Mouse (Mus musculus): Measurements from ENCODE around the gene Chmp6. TPM values are rescaled to one million over a fixed set of nuclear protein-coding genes. Genes with fewer than 3 reads are reported as not detected.

The Chmp6 gene
- polyA plus RNA-seq, 1 experiment from 2014 or later: 104 TPM

DNA sequence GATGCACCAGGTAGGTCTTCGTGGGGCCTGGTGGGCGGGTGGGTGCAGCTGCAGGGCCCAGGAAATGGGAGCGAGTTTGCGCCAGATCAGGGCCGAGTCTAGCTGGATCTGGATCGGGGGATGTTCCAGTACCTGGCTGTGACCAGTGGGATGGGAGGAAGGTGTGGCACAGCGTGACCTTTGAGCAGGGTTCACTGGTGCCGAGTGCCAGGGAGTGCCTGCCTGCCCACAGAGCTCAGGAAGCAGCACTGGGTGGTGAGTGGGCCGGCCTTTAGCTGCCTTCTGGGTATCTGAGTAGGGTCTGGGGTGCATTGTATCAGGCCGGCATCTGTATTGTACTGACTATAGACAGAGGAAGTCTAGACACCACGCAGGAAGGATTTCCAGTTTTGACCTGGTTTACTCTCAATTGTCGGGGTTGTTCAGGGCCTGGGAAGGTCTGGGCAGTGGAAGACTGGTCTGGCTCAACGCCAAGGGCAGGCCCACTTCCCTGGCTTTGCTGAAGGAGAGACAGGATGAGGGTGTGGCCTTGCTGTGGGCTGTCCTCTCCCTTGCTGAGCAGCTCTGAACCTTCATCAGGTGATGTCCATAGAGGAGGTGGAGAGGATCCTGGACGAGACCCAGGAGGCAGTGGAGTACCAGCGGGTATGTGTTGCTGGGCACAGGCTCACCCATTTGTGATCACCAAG lies 3.0 kb downstream of the Chmp6 start:
- Histone ChIP-seq H3K9me3 (ENCODE audit: low read depth, low read length) (no peaks in the 10 kb centered on the region), H3K4me3 (ENCODE audit: low read depth, low read length) (no peak overlapping the region), H3K4me1 (ENCODE audit: insufficient read depth) (peaks cover 9% of the 10 kb centered on the region), H3K36me3 (ENCODE audit: insufficient read depth) (peaks cover 44% of the 10 kb centered on the region), H3K27ac (ENCODE audit: low read depth) (0 out of 2 replicates have a peak overlapping the region, but pooled peaks have one; percentile 12), H3K27me3 (ENCODE audit: insufficient read depth, low read length) (no peaks in the 10 kb centered on the region), H3K9ac (no peak overlapping the region; the same call in 1 of the 2 replicates), H3K4me2 (peak overlapping the region; percentile 70; the same call in 1 of the 2 replicates)
- whole genome bisulfite sequencing: 76% methylated on average over 15 of the region's 15 CpGs
- peak; percentile 30; the same call in 1 of the 2 replicates for ATAC-seq (ENCODE audit: insufficient read depth)
- peak; percentile 77 for DNase-seq
- no peak for TF ChIP-seq CTCF (IDR thresholded peaks at IDR 0.05; ENCODE audit: low read depth)

DNA sequence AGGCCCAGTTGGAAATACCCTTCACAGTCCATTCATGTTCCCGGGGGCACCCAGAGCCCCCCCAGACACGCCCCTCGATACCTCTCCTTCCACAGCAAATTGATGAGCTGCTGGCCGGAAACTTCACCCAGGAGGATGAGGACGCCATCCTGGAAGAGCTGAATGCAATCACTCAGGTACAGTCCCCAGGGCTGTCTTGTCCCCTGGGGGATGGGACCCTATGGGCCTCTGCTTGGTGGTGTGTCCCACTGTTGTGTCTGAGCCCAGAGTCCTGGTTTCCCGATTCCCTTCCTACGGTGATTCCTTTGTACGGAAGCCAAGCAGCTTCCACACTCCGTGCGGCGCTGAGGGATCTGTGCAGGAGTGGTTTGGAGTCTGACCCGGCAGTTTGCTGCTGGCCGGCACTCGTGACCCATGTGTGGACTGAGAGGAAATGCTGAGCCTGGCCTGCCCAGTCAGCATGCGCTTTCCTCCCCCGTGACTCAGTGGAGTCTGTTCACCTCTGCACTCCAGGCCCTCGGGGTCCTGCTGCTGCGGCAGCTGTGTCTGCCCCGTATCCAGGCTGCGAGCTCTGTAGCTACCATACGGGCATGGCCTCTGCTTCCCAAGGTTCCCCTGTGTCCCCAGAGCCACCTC lies 3.7 kb downstream of the Chmp6 start:
- peaks cover 9% of the 10 kb centered on the region for H3K4me1 ChIP-seq (ENCODE audit: insufficient read depth)
- no peak overlapping the region for H3K4me3 ChIP-seq (ENCODE audit: low read depth, low read length)
- H3K27me3 ChIP-seq (ENCODE audit: insufficient read depth, low read length): no peaks in the 10 kb centered on the region
- no peaks in the 10 kb centered on the region for H3K9me3 ChIP-seq (ENCODE audit: low read depth, low read length)
- H3K4me2 ChIP-seq: 0 out of 2 replicates have a peak overlapping the region, but pooled peaks have one; percentile 12
- 0 out of 2 replicates have a peak overlapping the region, but pooled peaks have one; percentile 12 for H3K27ac ChIP-seq (ENCODE audit: low read depth)
- peaks cover 44% of the 10 kb centered on the region for H3K36me3 ChIP-seq (ENCODE audit: insufficient read depth)
- no peak for ATAC-seq (ENCODE audit: insufficient read depth)
- TF ChIP-seq CTCF (IDR thresholded peaks at IDR 0.05; ENCODE audit: low read depth): no peak
- DNase-seq: no peak
- no peak overlapping the region for H3K9ac ChIP-seq
- whole genome bisulfite sequencing: 88% methylated on average over 21 of the region's 21 CpGs

DNA sequence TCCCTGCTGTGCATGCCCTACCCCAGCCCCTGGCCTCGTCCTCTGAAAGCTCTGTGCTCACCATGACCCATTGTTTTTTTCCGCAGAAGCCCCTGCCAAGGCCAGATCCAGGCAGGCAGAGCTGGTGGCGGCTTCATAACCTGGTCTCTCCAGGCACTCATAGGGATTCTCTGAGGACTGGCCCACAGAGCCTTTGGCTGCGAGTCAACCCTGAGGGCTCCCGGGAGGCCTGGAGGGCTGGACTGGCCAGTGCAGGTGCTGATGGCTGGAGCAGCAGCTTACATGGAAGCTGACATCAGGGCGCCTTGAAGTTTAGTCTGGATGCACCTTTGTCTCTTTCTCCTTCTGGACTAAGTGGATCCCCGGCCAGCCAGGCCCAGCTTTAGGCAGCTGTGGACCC lies 5.3 kb downstream of the Chmp6 start:
- Histone ChIP-seq H3K9me3 (ENCODE audit: low read depth, low read length) (no peaks in the 10 kb centered on the region), H3K4me1 (ENCODE audit: insufficient read depth) (no peaks in the 10 kb centered on the region), H3K36me3 (ENCODE audit: insufficient read depth) (peaks cover 44% of the 10 kb centered on the region), H3K4me2 (no peak overlapping the region), H3K27ac (ENCODE audit: low read depth) (no peak overlapping the region), H3K9ac (no peak overlapping the region), H3K27me3 (ENCODE audit: insufficient read depth, low read length) (no peaks in the 10 kb centered on the region), H3K4me3 (ENCODE audit: low read depth, low read length) (no peak overlapping the region)
- DNase-seq (no peak), ATAC-seq (ENCODE audit: insufficient read depth) (no peak)
- no peak for TF ChIP-seq CTCF (IDR thresholded peaks at IDR 0.05; ENCODE audit: low read depth)
- WGBS: 89% methylated on average over 7 of the region's 7 CpGs

- WGBS: 84% methylated on average over 4 of the region's 4 CpGs
These were observed 6.2 kb downstream of the Chmp6 start for GRCm38 (mm10) chr11:119919432-119919831.

DNA sequence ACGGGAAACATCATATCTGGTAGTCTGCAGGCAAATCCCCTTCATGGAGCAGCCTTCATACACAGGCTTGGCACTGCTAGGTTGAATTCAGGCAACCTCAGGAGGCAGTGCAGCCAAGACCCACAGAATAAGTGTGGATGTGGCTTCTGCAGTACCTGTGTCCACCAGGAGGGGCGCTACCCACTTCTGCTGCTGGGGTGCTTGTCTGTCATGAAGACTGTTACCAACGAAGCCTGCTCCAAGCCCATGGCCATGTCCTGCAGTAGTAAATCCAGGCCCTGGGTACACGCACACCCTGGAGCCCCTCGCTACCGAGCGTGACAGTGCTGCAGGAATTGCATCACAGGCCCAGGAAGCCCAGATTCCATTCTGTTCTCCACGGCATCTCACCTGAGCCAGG lies 6.7 kb downstream of the Chmp6 start:
- ATAC-seq (ENCODE audit: insufficient read depth): no peak
- Histone ChIP-seq H3K36me3 (ENCODE audit: insufficient read depth) (peaks cover 44% of the 10 kb centered on the region), H3K4me1 (ENCODE audit: insufficient read depth) (no peaks in the 10 kb centered on the region), H3K27ac (ENCODE audit: low read depth) (no peak overlapping the region), H3K27me3 (ENCODE audit: insufficient read depth, low read length) (no peaks in the 10 kb centered on the region), H3K4me2 (no peak overlapping the region), H3K4me3 (ENCODE audit: low read depth, low read length) (no peak overlapping the region), H3K9me3 (ENCODE audit: low read depth, low read length) (no peaks in the 10 kb centered on the region), H3K9ac (no peak overlapping the region)
- peak; percentile 87 for TF ChIP-seq CTCF (IDR thresholded peaks at IDR 0.05; ENCODE audit: low read depth)
- WGBS: 62% methylated on average over 8 of the region's 8 CpGs
- peak; percentile 66 for DNase-seq

More at GRCm38 (mm10) chr11:119919432-119919831, 6.2 kb downstream of the Chmp6 start:
- H3K9ac ChIP-seq: no peak overlapping the region
- H3K4me2 ChIP-seq: no peak overlapping the region
- no peak for TF ChIP-seq CTCF (IDR thresholded peaks at IDR 0.05; ENCODE audit: low read depth)
- no peaks in the 10 kb centered on the region for H3K4me1 ChIP-seq (ENCODE audit: insufficient read depth)
- DNase-seq: no peak
- H3K36me3 ChIP-seq (ENCODE audit: insufficient read depth): peaks cover 44% of the 10 kb centered on the region
- H3K9me3 ChIP-seq (ENCODE audit: low read depth, low read length): no peaks in the 10 kb centered on the region
- H3K27me3 ChIP-seq (ENCODE audit: insufficient read depth, low read length): no peaks in the 10 kb centered on the region
- no peak for ATAC-seq (ENCODE audit: insufficient read depth)
- H3K27ac ChIP-seq (ENCODE audit: low read depth): no peak overlapping the region
- no peak overlapping the region for H3K4me3 ChIP-seq (ENCODE audit: low read depth, low read length)

DNA sequence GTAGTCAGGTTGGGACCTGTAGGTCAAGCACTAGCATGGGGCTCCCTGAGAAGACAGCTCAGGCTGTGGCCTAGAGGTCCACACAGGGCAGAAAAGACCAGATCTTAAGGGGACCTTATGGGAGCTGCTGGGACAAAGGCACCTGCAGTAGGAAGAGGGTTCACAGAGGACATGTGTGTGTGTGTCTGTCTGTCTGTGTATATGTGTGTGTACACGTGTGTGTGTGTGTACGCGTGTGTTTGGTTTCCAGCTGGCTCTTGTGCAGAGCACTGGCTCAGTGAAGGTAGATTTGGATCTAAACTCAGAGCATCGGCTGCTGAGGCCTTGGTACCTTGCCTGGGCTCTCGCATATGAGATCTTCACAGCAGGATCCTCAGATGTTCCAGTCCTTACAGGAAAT lies 7.4 kb downstream of the Chmp6 start:
- H3K9me3 ChIP-seq (ENCODE audit: low read depth, low read length): no peaks in the 10 kb centered on the region
- no peak for TF ChIP-seq CTCF (IDR thresholded peaks at IDR 0.05; ENCODE audit: low read depth)
- WGBS: 79% methylated on average over 5 of the region's 5 CpGs

GRCm38 (mm10) chr11:119925176-119925575 lies 11.9 kb downstream of the Chmp6 start:
- no peaks in the 10 kb centered on the region for H3K27me3 ChIP-seq (ENCODE audit: insufficient read depth, low read length)
- H3K9ac ChIP-seq: no peak overlapping the region
- H3K4me1 ChIP-seq (ENCODE audit: insufficient read depth): no peaks in the 10 kb centered on the region
- WGBS: 62% methylated on average over 5 of the region's 5 CpGs
- H3K27ac ChIP-seq (ENCODE audit: low read depth): no peak overlapping the region
- H3K4me3 ChIP-seq (ENCODE audit: low read depth, low read length): no peak overlapping the region
- 0 out of 2 replicates have a peak, but pooled peaks cover under 1% of the 10 kb centered on the region for H3K36me3 ChIP-seq (ENCODE audit: insufficient read depth)
- no peak overlapping the region for H3K4me2 ChIP-seq
- DNase-seq (no peak), ATAC-seq (ENCODE audit: insufficient read depth) (no peak)
- no peak for TF ChIP-seq CTCF (IDR thresholded peaks at IDR 0.05; ENCODE audit: low read depth)
- H3K9me3 ChIP-seq (ENCODE audit: low read depth, low read length): no peaks in the 10 kb centered on the region

More for the DNA sequence above, 7.4 kb downstream of the Chmp6 start:
- Histone ChIP-seq H3K27me3 (ENCODE audit: insufficient read depth, low read length) (no peaks in the 10 kb centered on the region), H3K9ac (no peak overlapping the region), H3K4me3 (ENCODE audit: low read depth, low read length) (no peak overlapping the region), H3K27ac (ENCODE audit: low read depth) (no peak overlapping the region), H3K4me2 (no peak overlapping the region), H3K36me3 (ENCODE audit: insufficient read depth) (peaks cover 44% of the 10 kb centered on the region), H3K4me1 (ENCODE audit: insufficient read depth) (no peaks in the 10 kb centered on the region)
- DNase-seq: no peak
- ATAC-seq (ENCODE audit: insufficient read depth): no peak

Data from lung, embryonic 14.5 days (tissue).